Comparison of ENCODE assay signal across 8 mouse cellular contexts in genomic region chr7:101968751-101969150, GRCm38 (mm10). TPM values are rescaled to one million over a fixed set of nuclear protein-coding genes. Genes with fewer than 3 reads are reported as not detected.
DNase-seq lines count a peak whose midpoint lies in the region; ATAC-seq and TF ChIP-seq lines count a peak whose summit lies in the region.

No protein-coding gene starts in this region.

- no peaks in the 10 kb centered on the region for H3K9me3 ChIP-seq in lung, postnatal 0 days (ENCODE audit: low read length)
- no peaks in the 10 kb centered on the region for H3K9me3 ChIP-seq in limb, embryonic 12.5 days
- H3K9me3 ChIP-seq in stomach, embryonic 15.5 days, result no peaks in the 10 kb centered on the region

- no peak overlapping the region for H3K4me3 ChIP-seq in cerebellum, adult 2 months (replicated peaks; ENCODE audit: insufficient read depth, low read depth, low read length)
- no peak overlapping the region for H3K4me3 ChIP-seq in lung, postnatal 0 days (ENCODE audit: low read depth, low read length)
- H3K4me3 ChIP-seq in lung, adult 2 months (replicated peaks; ENCODE audit: extremely low read depth, low read depth, low read length), result no peak overlapping the region
- H3K4me3 ChIP-seq in limb, embryonic 12.5 days (replicated peaks), result no peak overlapping the region
- no peak overlapping the region for H3K4me3 ChIP-seq in stomach, embryonic 15.5 days (replicated peaks)

- TF ChIP-seq EP300 in lung, postnatal 0 days (IDR thresholded peaks at IDR 0.05), result no peak

- no peak for ATAC-seq in lung, postnatal 0 days
- no peak for ATAC-seq in limb, embryonic 12.5 days (ENCODE audit: insufficient number of reproducible peaks, insufficient read depth, low FRiP score, low TSS enrichment, low read depth)
- ATAC-seq in stomach, embryonic 15.5 days (ENCODE audit: insufficient read depth, low FRiP score, low read depth), result no peak
- no peak for ATAC-seq in erythroblast, adult 5-6 weeks (replicated peaks; ENCODE audit: low FRiP score, poor library complexity, severe bottlenecking)

- TF ChIP-seq CTCF in cerebellum, adult 2 months (IDR thresholded peaks at IDR 0.05; ENCODE audit: borderline replicate concordance, insufficient read depth, low read depth, low read length), result no peak
- TF ChIP-seq CTCF in lung, postnatal 0 days (IDR thresholded peaks at IDR 0.05), result no peak
- no peak for TF ChIP-seq CTCF in lung, adult 2 months (IDR thresholded peaks at IDR 0.05; ENCODE audit: insufficient read depth, low read length)

- H3K27me3 ChIP-seq in cerebellum, adult 2 months (ENCODE audit: control insufficient read depth, insufficient read depth, low read length), result no peaks in the 10 kb centered on the region
- no peaks in the 10 kb centered on the region for H3K27me3 ChIP-seq in lung, postnatal 0 days (replicated peaks; ENCODE audit: insufficient read depth, low read length)
- H3K27me3 ChIP-seq in limb, embryonic 12.5 days, result no peaks in the 10 kb centered on the region
- no peaks in the 10 kb centered on the region for H3K27me3 ChIP-seq in stomach, embryonic 15.5 days (replicated peaks)

- 17% methylated on average over 2 of the region's 2 CpGs for WGBS in cerebellum, adult 2 months
- 46% methylated on average over 2 of the region's 2 CpGs for WGBS in lung, postnatal 0 days
- whole genome bisulfite sequencing in lung, adult 2 months, result 49% methylated on average over 2 of the region's 2 CpGs
- 62% methylated on average over 2 of the region's 2 CpGs for WGBS in limb, embryonic 12.5 days
- WGBS in stomach, embryonic 15.5 days, result 41% methylated on average over 2 of the region's 2 CpGs

- H3K36me3 ChIP-seq in lung, postnatal 0 days (ENCODE audit: insufficient read depth, low read length), result no peaks in the 10 kb centered on the region
- peaks cover 4% of the 10 kb centered on the region; the same call in 1 of the 2 replicates for H3K36me3 ChIP-seq in limb, embryonic 12.5 days
- no peaks in the 10 kb centered on the region for H3K36me3 ChIP-seq in stomach, embryonic 15.5 days

- peak overlapping the region; percentile 75 for H3K27ac ChIP-seq in cerebellum, adult 2 months (ENCODE audit: insufficient read depth, low read length)
- H3K27ac ChIP-seq in lung, postnatal 0 days (ENCODE audit: low read length), result 0 out of 2 replicates have a peak overlapping the region, but pooled peaks have one; percentile 99
- peak overlapping the region; percentile 100 for H3K27ac ChIP-seq in limb, embryonic 12.5 days
- H3K27ac ChIP-seq in stomach, embryonic 15.5 days, result peak overlapping the region; percentile 68; the same call in 1 of the 2 replicates

- H3K4me1 ChIP-seq in cerebellum, adult 2 months (ENCODE audit: control insufficient read depth, insufficient read depth, low read length), result peaks cover 10% of the 10 kb centered on the region
- H3K4me1 ChIP-seq in lung, postnatal 0 days (ENCODE audit: insufficient read depth, low read depth, low read length), result peaks cover 13% of the 10 kb centered on the region
- H3K4me1 ChIP-seq in lung, adult 2 months (ENCODE audit: control insufficient read depth, insufficient read depth, low read length), result peaks cover 2% of the 10 kb centered on the region; the same call in 1 of the 2 replicates
- H3K4me1 ChIP-seq in limb, embryonic 12.5 days (replicated peaks), result peaks cover 29% of the 10 kb centered on the region
- H3K4me1 ChIP-seq in stomach, embryonic 15.5 days, result peaks cover 27% of the 10 kb centered on the region

- TF ChIP-seq POLR2A in cerebellum, adult 2 months (IDR thresholded peaks at IDR 0.05; ENCODE audit: borderline replicate concordance, insufficient read depth, low read length), result no peak
- no peak for TF ChIP-seq POLR2A in lung, adult 2 months (IDR thresholded peaks at IDR 0.05; ENCODE audit: borderline replicate concordance, extremely low read depth, low read depth, low read length)

- no peak overlapping the region for H3K9ac ChIP-seq in lung, postnatal 0 days (replicated peaks; ENCODE audit: low read depth)
- peak overlapping the region; percentile 13; the same call in 1 of the 2 replicates for H3K9ac ChIP-seq in limb, embryonic 12.5 days (replicated peaks)
- H3K9ac ChIP-seq in stomach, embryonic 15.5 days, result no peak overlapping the region; the same call in 1 of the 2 replicates

- no peak overlapping the region for H3K4me2 ChIP-seq in lung, postnatal 0 days (replicated peaks; ENCODE audit: low read depth, low read length)
- H3K4me2 ChIP-seq in limb, embryonic 12.5 days, result peak overlapping the region; percentile 73
- peak overlapping the region; percentile 76; the same call in 1 of the 2 replicates for H3K4me2 ChIP-seq in stomach, embryonic 15.5 days

- peak in 1 of 2 experiments; percentile 42 for DNase-seq in cerebellum, adult 2 months
- DNase-seq in cerebellum, postnatal 4 days (ENCODE audit: low spot score in 2 of 2), result no peak
- no peak for DNase-seq in lung, postnatal 0 days (ENCODE audit: low spot score)
- no peak for DNase-seq in lung, adult 2 months
- DNase-seq in right cerebral cortex, postnatal 10 days (ENCODE audit: low spot score in 2 of 2), result no peak

RNA-seq across cellular contexts. Expression of gene Numa1, which starts 34.8 kb away (rescaled TPM):
- polyA plus RNA-seq in cerebellum, adult 2 months (2012; rRNA removed), result 89.0 and 97.5 TPM in 2 replicates
- 31.6 and 38.0 TPM in 2 replicates for polyA plus RNA-seq in lung, postnatal 0 days (2015; fragmentation: Nextera tagmentation; extraction: Ambion mirVana)
- 80.1 and 93.4 TPM in 2 replicates for polyA plus RNA-seq in lung, adult 2 months (2012; rRNA removed)
- polyA plus RNA-seq in limb, embryonic 12.5 days (2016; fragmentation: Nextera tagmentation; extraction: Ambion mirVana), result 134 and 138 TPM in 2 replicates
- polyA plus RNA-seq in stomach, embryonic 15.5 days (2015; fragmentation: Nextera tagmentation; extraction: Ambion mirVana), result 56.5 and 72.2 TPM in 2 replicates
- 22.3 and 42.0 TPM in 2 replicates for total RNA-seq in erythroblast, adult 5-6 weeks (2015; ENCODE audit: low replicate concordance)
- 64.5 and 110 TPM in 2 replicates for total RNA-seq in erythroblast, adult 5-6 weeks (2017; ENCODE audit: low replicate concordance)

RNA-seq across cellular contexts. Expression of gene Lrrc51, which starts 35.1 kb away (rescaled TPM):
- polyA plus RNA-seq in cerebellum, adult 2 months (2012; rRNA removed), result 10.2 and 12.4 TPM in 2 replicates
- 41.5 and 46.1 TPM in 2 replicates for polyA plus RNA-seq in lung, postnatal 0 days (2015; fragmentation: Nextera tagmentation; extraction: Ambion mirVana)
- 28.9 and 36.5 TPM in 2 replicates for polyA plus RNA-seq in lung, adult 2 months (2012; rRNA removed)
- 8.7 and 8.8 TPM in 2 replicates for polyA plus RNA-seq in limb, embryonic 12.5 days (2016; fragmentation: Nextera tagmentation; extraction: Ambion mirVana)
- 8.3 and 9.3 TPM in 2 replicates for polyA plus RNA-seq in stomach, embryonic 15.5 days (2015; fragmentation: Nextera tagmentation; extraction: Ambion mirVana)
- not detected in 2 replicates for total RNA-seq in erythroblast, adult 5-6 weeks (2015; ENCODE audit: low replicate concordance)
- total RNA-seq in erythroblast, adult 5-6 weeks (2017; ENCODE audit: low replicate concordance), result not detected in 2 replicates

RNA-seq across cellular contexts. Expression of gene Il18bp, which starts 49.7 kb away (rescaled TPM):
- 13.7 and 14.6 TPM in 2 replicates for polyA plus RNA-seq in cerebellum, adult 2 months (2012; rRNA removed)
- polyA plus RNA-seq in lung, postnatal 0 days (2015; fragmentation: Nextera tagmentation; extraction: Ambion mirVana), result 2.2 and 2.5 TPM in 2 replicates
- polyA plus RNA-seq in lung, adult 2 months (2012; rRNA removed), result 11.4 and 12.0 TPM in 2 replicates
- 3.4 and 3.7 TPM in 2 replicates for polyA plus RNA-seq in limb, embryonic 12.5 days (2016; fragmentation: Nextera tagmentation; extraction: Ambion mirVana)
- 2.3 and 3.1 TPM in 2 replicates for polyA plus RNA-seq in stomach, embryonic 15.5 days (2015; fragmentation: Nextera tagmentation; extraction: Ambion mirVana)
- 7.7 TPM in 1 of 2 replicates, not detected in the other for total RNA-seq in erythroblast, adult 5-6 weeks (2015; ENCODE audit: low replicate concordance)
- total RNA-seq in erythroblast, adult 5-6 weeks (2017; ENCODE audit: low replicate concordance), result 5.4 and 9.0 TPM in 2 replicates
